Mouse (Mus musculus) ES-E14 (cell line): Measurements from ENCODE around the gene Stac2. TPM values are rescaled to one million over a fixed set of nuclear protein-coding genes. Genes with fewer than 3 reads are reported as not detected.

ENCODE experiments used
- DNase-seq: peaks from one replicate; pipeline ENCODE4 v3.0.0-alpha.2; 2013; ENCODE audit warnings: low read depth, low spot score
- H3K27ac ChIP-seq: 2 replicates; pipeline ENCODE4 v1.5.1; 2012; ENCODE audit warnings: low read depth, mild to moderate bottlenecking, low read length, moderate library complexity, mixed read lengths; ENCODE audit not compliant: poor library complexity, insufficient read depth, severe bottlenecking
- H3K36me3 ChIP-seq: 2 replicates; pipeline ENCODE4 v1.6.1; 2012; ENCODE audit warnings: mild to moderate bottlenecking, low read length, moderate library complexity, mixed read lengths; ENCODE audit not compliant: control insufficient read depth, poor library complexity, insufficient read depth, severe bottlenecking
- H3K4me1 ChIP-seq, 2 experiments: fragments of 150-350 bp in 1 of 2; sonication (generic) in 1 of 2; 2 replicates each; pipeline ENCODE4 v1.6.1; 2012; ENCODE audit warnings: low read length in 2 of 2, mild to moderate bottlenecking in 1 of 2, mixed read lengths in 1 of 2; ENCODE audit not compliant: control insufficient read depth in 2 of 2, insufficient read depth in 2 of 2, poor library complexity in 1 of 2
- H3K4me3 ChIP-seq, 2 experiments: fragments of 150-350 bp in 1 of 2; sonication (generic) in 1 of 2; 2 replicates each; pipeline ENCODE4 v1.5.1; 2012; ENCODE audit warnings: low read length in 2 of 2, low read depth in 1 of 2, mild to moderate bottlenecking in 1 of 2, mixed read lengths in 1 of 2; ENCODE audit not compliant: insufficient read depth in 1 of 2, poor library complexity in 1 of 2, severe bottlenecking in 1 of 2
- H3K9ac ChIP-seq: 2 replicates; pipeline ENCODE4 v1.6.1; 2012; ENCODE audit warnings: low read depth, mild to moderate bottlenecking, low read length, mixed read lengths; ENCODE audit not compliant: poor library complexity, insufficient read depth, severe bottlenecking
- H3K9me3 ChIP-seq: fragments of 150-350 bp; sonication (generic); 2 replicates; pipeline ENCODE4 v1.6.1; 2012; ENCODE audit warnings: low read depth, mild to moderate bottlenecking, low read length; ENCODE audit not compliant: control insufficient read depth, insufficient read depth
- CHD2 ChIP-seq: IDR thresholded peaks from 2 replicates; pipeline ENCODE4 v1.6.1; 2014; ENCODE audit warnings: mild to moderate bottlenecking, low read depth, low read length, inconsistent platforms
- HCFC1 ChIP-seq: IDR thresholded peaks from 2 replicates; pipeline ENCODE4 v1.6.1; 2012; ENCODE audit warnings: low read length, inconsistent platforms, borderline replicate concordance; ENCODE audit not compliant: insufficient read depth
- MAFK ChIP-seq: IDR thresholded peaks from 2 replicates; pipeline ENCODE4 v1.6.1; 2014; ENCODE audit warnings: mild to moderate bottlenecking, low read depth, low read length, inconsistent platforms; ENCODE audit not compliant: insufficient read depth
- ZC3H11A ChIP-seq: IDR thresholded peaks from 2 replicates; pipeline ENCODE4 v1.6.1; 2012; ENCODE audit warnings: low read depth, mild to moderate bottlenecking, inconsistent platforms, low read length, borderline replicate concordance
- ZNF384 ChIP-seq: IDR thresholded peaks from 2 replicates; pipeline ENCODE4 v1.6.1; 2012; ENCODE audit warnings: low read depth, low read length, inconsistent platforms
- in situ Hi-C, 2 experiments: fragments of 600-800 bp; cut with MboI; formaldehyde crosslinking; loops; one replicate each; pipeline ENCODE4 v1.15.1; 2025; ENCODE audit warnings: low sequenced_read_pairs in 2 of 2, inconsistent platforms in 1 of 2; ENCODE audit not compliant: unreplicated experiment in 2 of 2
- total RNA-seq: library from RNA; depleted of rRNA; stranded (reverse); fragments of 300-350 nt; gene quantifications from 2 replicates; pipeline ENCODE4 v1.2.3, GENCODE M21; 2012

The Stac2 gene
- total RNA-seq, 1 experiment, result 2.1 TPM

DNA sequence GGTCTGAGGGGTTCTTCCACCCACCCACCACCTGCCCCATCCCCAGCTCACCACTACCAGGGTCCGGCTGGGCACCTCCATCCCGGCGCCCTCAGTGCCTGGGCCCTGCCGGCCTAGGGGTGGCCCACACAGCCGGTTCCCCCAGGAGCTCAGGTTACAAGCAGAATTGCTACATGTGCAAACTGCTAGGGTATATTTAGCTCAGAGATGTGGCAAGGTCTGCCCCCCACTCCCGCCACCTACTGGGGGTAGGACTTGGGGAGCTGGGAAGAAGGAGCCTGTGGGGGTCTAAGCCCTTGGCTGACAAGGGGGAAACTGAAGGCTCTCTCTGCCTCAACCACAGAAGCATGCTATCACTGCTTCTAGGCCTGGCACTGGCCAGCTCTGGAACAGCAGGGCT, 35.0 kb downstream of the Stac2 start:
- peaks cover 3 to 27% of the 10 kb centered on the region in 2 experiments; a peak in 2 of 4 replicates for H3K4me1 ChIP-seq
- peaks cover 9% of the 10 kb centered on the region; the same call in 1 of the 2 replicates for H3K36me3 ChIP-seq
- DNase-seq, result no peak
- H3K9me3 ChIP-seq, result no peaks in the 10 kb centered on the region
- no peak overlapping the region for H3K27ac ChIP-seq
- in situ Hi-C loops, result no loop called here
- TF ChIP-seq ZC3H11A, result no peak
- TF ChIP-seq HCFC1, result no peak
- no peak for TF ChIP-seq CHD2
- no peak for TF ChIP-seq ZNF384
- TF ChIP-seq MAFK, result no peak
- H3K4me3 ChIP-seq, result no peak overlapping the region
- H3K9ac ChIP-seq, result no peak overlapping the region

GRCm38 (mm10) chr11:98016824-98017223, 36.4 kb downstream of the Stac2 start:
- Histone ChIP-seq H3K4me1 (peaks cover 5 to 31% of the 10 kb centered on the region in 2 experiments; a peak in 3 of 4 replicates), H3K4me3 (no peak overlapping the region), H3K9me3 (no peaks in the 10 kb centered on the region), H3K9ac (no peak overlapping the region), H3K27ac (no peak overlapping the region), H3K36me3 (peaks cover 9% of the 10 kb centered on the region; the same call in 1 of the 2 replicates)
- no peak for DNase-seq
- in situ Hi-C loops, result no loop called here
- TF ChIP-seq MAFK (no peak), HCFC1 (no peak), ZNF384 (no peak), CHD2 (no peak), ZC3H11A (no peak)

DNA sequence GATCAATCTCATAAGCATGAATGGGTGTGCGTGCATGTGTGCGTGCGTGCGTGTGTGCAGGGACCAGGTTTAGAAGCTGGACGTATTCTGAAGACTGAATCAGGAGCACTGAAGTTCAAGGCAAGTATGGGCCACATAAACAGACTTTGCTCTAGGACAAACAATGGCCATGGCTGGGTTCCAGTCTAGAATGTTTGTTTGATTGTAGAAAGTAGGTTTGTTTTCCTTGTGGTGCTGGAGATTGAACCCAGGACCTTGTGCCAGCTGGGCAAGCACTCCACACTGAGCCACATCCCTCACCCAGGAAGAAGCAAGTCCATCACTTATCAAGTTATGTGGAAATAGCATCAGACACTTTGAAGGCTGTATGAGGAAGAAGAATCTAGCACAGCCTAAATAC, 37.1 kb downstream of the Stac2 start:
- Histone ChIP-seq H3K27ac (no peak overlapping the region), H3K4me3 (no peak overlapping the region), H3K9me3 (no peaks in the 10 kb centered on the region), H3K36me3 (peaks cover 9% of the 10 kb centered on the region; the same call in 1 of the 2 replicates), H3K9ac (no peak overlapping the region), H3K4me1 (peaks cover 5 to 32% of the 10 kb centered on the region in 2 experiments; a peak in 3 of 4 replicates)
- TF ChIP-seq CHD2, result no peak
- no peak for TF ChIP-seq HCFC1
- TF ChIP-seq ZNF384, result no peak
- no peak for TF ChIP-seq MAFK
- TF ChIP-seq ZC3H11A, result no peak
- in situ Hi-C loops, result no loop called here
- no peak for DNase-seq

- H3K27ac ChIP-seq, result peak overlapping the region; percentile 38; the same call in 1 of the 2 replicates
- DNase-seq, result no peak
- peaks cover 2 to 17% of the 10 kb centered on the region in 2 experiments; a peak in 3 of 4 replicates for H3K4me1 ChIP-seq
- in situ Hi-C loops, result no loop called here
- H3K9ac ChIP-seq, result peak overlapping the region; percentile 48; the same call in 1 of the 2 replicates
- H3K9me3 ChIP-seq, result no peaks in the 10 kb centered on the region
- peak overlapping the region; percentile 16 to 55 for H3K4me3 ChIP-seq
- peaks cover 22% of the 10 kb centered on the region; the same call in 1 of the 2 replicates for H3K36me3 ChIP-seq
- TF ChIP-seq HCFC1 (no peak), CHD2 (no peak), MAFK (no peak), ZNF384 (no peak), ZC3H11A (no peak)
Measured at GRCm38 (mm10) chr11:98012831-98013230, 40.4 kb downstream of the Stac2 start.
